Mouse (Mus musculus): Measurements from ENCODE around the gene Ankdd1a. TPM values are rescaled to one million over a fixed set of nuclear protein-coding genes. Genes with fewer than 3 reads are reported as not detected.

Ankdd1a gene
- polyA plus RNA-seq, 1 experiment from 2014 or later = 0.19 TPM

- no peak overlapping the region for H3K9ac ChIP-seq (ENCODE audit: low read length)
- H3K36me3 ChIP-seq (ENCODE audit: control insufficient read depth, insufficient read depth, low read length) = peaks cover 13% of the 10 kb centered on the region; the same call in 1 of the 2 replicates
- H3K9me3 ChIP-seq (replicated peaks; ENCODE audit: control insufficient read depth, low read length) = no peaks in the 10 kb centered on the region
- no peak overlapping the region for H3K4me2 ChIP-seq (ENCODE audit: low read depth, low read length)
- H3K27me3 ChIP-seq (ENCODE audit: control insufficient read depth, insufficient read depth, low read length) = no peaks in the 10 kb centered on the region
- no peak overlapping the region for H3K4me3 ChIP-seq (replicated peaks; ENCODE audit: low read length)
- no peak for ATAC-seq (ENCODE audit: insufficient read depth, low FRiP score)
- H3K27ac ChIP-seq (ENCODE audit: low read length) = peak overlapping the region; percentile 83; the same call in 1 of the 2 replicates
- 92% methylated on average over 8 of the region's 8 CpGs for WGBS
- H3K4me1 ChIP-seq (ENCODE audit: control insufficient read depth, insufficient read depth, low read length) = peaks cover 24% of the 10 kb centered on the region
Measured at GRCm38 (mm10) chr9:65556349-65556748, 36.4 kb upstream of the Ankdd1a start.

- Histone ChIP-seq H3K36me3 (ENCODE audit: control insufficient read depth, insufficient read depth, low read length) (peaks cover 13% of the 10 kb centered on the region; the same call in 1 of the 2 replicates), H3K9ac (ENCODE audit: low read length) (peak overlapping the region; percentile 24; the same call in 1 of the 2 replicates), H3K4me3 (replicated peaks; ENCODE audit: low read length) (no peak overlapping the region), H3K4me2 (ENCODE audit: low read depth, low read length) (no peak overlapping the region), H3K9me3 (replicated peaks; ENCODE audit: control insufficient read depth, low read length) (no peaks in the 10 kb centered on the region), H3K27me3 (ENCODE audit: control insufficient read depth, insufficient read depth, low read length) (no peaks in the 10 kb centered on the region), H3K4me1 (ENCODE audit: control insufficient read depth, insufficient read depth, low read length) (peaks cover 30% of the 10 kb centered on the region), H3K27ac (ENCODE audit: low read length) (peak overlapping the region; percentile 83)
- ATAC-seq (ENCODE audit: insufficient read depth, low FRiP score) = no peak
- 65% methylated on average over 4 of the region's 4 CpGs for WGBS
Measured at GRCm38 (mm10) chr9:65555621-65556020, 35.6 kb upstream of the Ankdd1a start.

- H3K36me3 ChIP-seq (ENCODE audit: control insufficient read depth, insufficient read depth, low read length) = peaks cover 13% of the 10 kb centered on the region; the same call in 1 of the 2 replicates
- peak overlapping the region; percentile 29 for H3K4me2 ChIP-seq (ENCODE audit: low read depth, low read length)
- H3K27me3 ChIP-seq (ENCODE audit: control insufficient read depth, insufficient read depth, low read length) = no peaks in the 10 kb centered on the region
- peak overlapping the region; percentile 51 for H3K9ac ChIP-seq (ENCODE audit: low read length)
- peak; percentile 79 for ATAC-seq (ENCODE audit: insufficient read depth, low FRiP score)
- no peak overlapping the region for H3K4me3 ChIP-seq (replicated peaks; ENCODE audit: low read length)
- 2% methylated on average over 5 of the region's 5 CpGs for WGBS
- peak overlapping the region; percentile 83 for H3K27ac ChIP-seq (ENCODE audit: low read length)
- H3K9me3 ChIP-seq (replicated peaks; ENCODE audit: control insufficient read depth, low read length) = no peaks in the 10 kb centered on the region
- peaks cover 36% of the 10 kb centered on the region for H3K4me1 ChIP-seq (ENCODE audit: control insufficient read depth, insufficient read depth, low read length)
Measured at GRCm38 (mm10) chr9:65555001-65555405, 35.0 kb upstream of the Ankdd1a start.

GRCm38 (mm10) chr9:65552711-65553110 is 32.7 kb upstream of the Ankdd1a start:
- Histone ChIP-seq H3K4me1 (ENCODE audit: control insufficient read depth, insufficient read depth, low read length) (peaks cover 38% of the 10 kb centered on the region), H3K36me3 (ENCODE audit: control insufficient read depth, insufficient read depth, low read length) (peaks cover 6% of the 10 kb centered on the region; the same call in 1 of the 2 replicates)
- no peak for ATAC-seq (ENCODE audit: insufficient read depth, low FRiP score)

GRCm38 (mm10) chr9:65552141-65552540 is 32.1 kb upstream of the Ankdd1a start:
- peaks cover 6% of the 10 kb centered on the region; the same call in 1 of the 2 replicates for H3K36me3 ChIP-seq (ENCODE audit: control insufficient read depth, insufficient read depth, low read length)
- WGBS = 84% methylated on average over 5 of the region's 5 CpGs
- no peak overlapping the region for H3K4me2 ChIP-seq (ENCODE audit: low read depth, low read length)
- no peaks in the 10 kb centered on the region for H3K27me3 ChIP-seq (ENCODE audit: control insufficient read depth, insufficient read depth, low read length)
- H3K4me3 ChIP-seq (replicated peaks; ENCODE audit: low read length) = no peak overlapping the region
- H3K4me1 ChIP-seq (ENCODE audit: control insufficient read depth, insufficient read depth, low read length) = peaks cover 39% of the 10 kb centered on the region
- H3K27ac ChIP-seq (ENCODE audit: low read length) = peak overlapping the region; percentile 98
- no peaks in the 10 kb centered on the region for H3K9me3 ChIP-seq (replicated peaks; ENCODE audit: control insufficient read depth, low read length)
- H3K9ac ChIP-seq (ENCODE audit: low read length) = no peak overlapping the region
- no peak for ATAC-seq (ENCODE audit: insufficient read depth, low FRiP score)

More at GRCm38 (mm10) chr9:65552711-65553110, 32.7 kb upstream of the Ankdd1a start:
- no peak overlapping the region for H3K9ac ChIP-seq (ENCODE audit: low read length)
- no peaks in the 10 kb centered on the region for H3K27me3 ChIP-seq (ENCODE audit: control insufficient read depth, insufficient read depth, low read length)
- H3K9me3 ChIP-seq (replicated peaks; ENCODE audit: control insufficient read depth, low read length) = no peaks in the 10 kb centered on the region
- no peak overlapping the region for H3K27ac ChIP-seq (ENCODE audit: low read length)
- H3K4me3 ChIP-seq (replicated peaks; ENCODE audit: low read length) = no peak overlapping the region
- H3K4me2 ChIP-seq (ENCODE audit: low read depth, low read length) = no peak overlapping the region
- WGBS = 93% methylated on average over 2 of the region's 2 CpGs

- peak; percentile 89 for ATAC-seq (ENCODE audit: insufficient read depth, low FRiP score)
- H3K27ac ChIP-seq (ENCODE audit: low read length) = peak overlapping the region; percentile 98
- H3K4me3 ChIP-seq (replicated peaks; ENCODE audit: low read length) = no peak overlapping the region
- peak overlapping the region; percentile 18 for H3K9ac ChIP-seq (ENCODE audit: low read length)
- 14% methylated on average over 5 of the region's 5 CpGs for WGBS
- no peak overlapping the region for H3K4me2 ChIP-seq (ENCODE audit: low read depth, low read length)
- H3K9me3 ChIP-seq (replicated peaks; ENCODE audit: control insufficient read depth, low read length) = no peaks in the 10 kb centered on the region
- no peaks in the 10 kb centered on the region for H3K27me3 ChIP-seq (ENCODE audit: control insufficient read depth, insufficient read depth, low read length)
- H3K36me3 ChIP-seq (ENCODE audit: control insufficient read depth, insufficient read depth, low read length) = peaks cover 2% of the 10 kb centered on the region; the same call in 1 of the 2 replicates
- peaks cover 47% of the 10 kb centered on the region for H3K4me1 ChIP-seq (ENCODE audit: control insufficient read depth, insufficient read depth, low read length)
Measured at GRCm38 (mm10) chr9:65551035-65551434, 31.0 kb upstream of the Ankdd1a start.

- H3K4me2 ChIP-seq (ENCODE audit: low read depth, low read length) = no peak overlapping the region
Measured at GRCm38 (mm10) chr9:65550079-65550831, 30.3 kb upstream of the Ankdd1a start.

GRCm38 (mm10) chr9:65549643-65550042 is 29.6 kb upstream of the Ankdd1a start:
- Histone ChIP-seq H3K36me3 (ENCODE audit: control insufficient read depth, insufficient read depth, low read length) (no peaks in the 10 kb centered on the region), H3K4me3 (replicated peaks; ENCODE audit: low read length) (no peak overlapping the region), H3K27me3 (ENCODE audit: control insufficient read depth, insufficient read depth, low read length) (no peaks in the 10 kb centered on the region), H3K4me1 (ENCODE audit: control insufficient read depth, insufficient read depth, low read length) (peaks cover 34% of the 10 kb centered on the region), H3K9me3 (replicated peaks; ENCODE audit: control insufficient read depth, low read length) (no peaks in the 10 kb centered on the region), H3K9ac (ENCODE audit: low read length) (no peak overlapping the region), H3K4me2 (ENCODE audit: low read depth, low read length) (no peak overlapping the region), H3K27ac (ENCODE audit: low read length) (0 out of 2 replicates have a peak overlapping the region, but pooled peaks have one; percentile 98)
- 83% methylated on average over 5 of the region's 5 CpGs for WGBS
- no peak for ATAC-seq (ENCODE audit: insufficient read depth, low FRiP score)

More at GRCm38 (mm10) chr9:65550079-65550831, 30.3 kb upstream of the Ankdd1a start:
- Histone ChIP-seq H3K27ac (ENCODE audit: low read length) (peak overlapping the region; percentile 98), H3K4me1 (ENCODE audit: control insufficient read depth, insufficient read depth, low read length) (peaks cover 39% of the 10 kb centered on the region), H3K4me3 (replicated peaks; ENCODE audit: low read length) (no peak overlapping the region), H3K36me3 (ENCODE audit: control insufficient read depth, insufficient read depth, low read length) (no peaks in the 10 kb centered on the region), H3K9ac (ENCODE audit: low read length) (peak overlapping the region; percentile 18), H3K9me3 (replicated peaks; ENCODE audit: control insufficient read depth, low read length) (no peaks in the 10 kb centered on the region), H3K27me3 (ENCODE audit: control insufficient read depth, insufficient read depth, low read length) (no peaks in the 10 kb centered on the region)
- ATAC-seq (ENCODE audit: insufficient read depth, low FRiP score) = no peak
- 20% methylated on average over 7 of the region's 7 CpGs for WGBS

- no peak overlapping the region for H3K4me3 ChIP-seq (replicated peaks; ENCODE audit: low read length)
Measured at GRCm38 (mm10) chr9:65549139-65549538, 29.1 kb upstream of the Ankdd1a start.

More at GRCm38 (mm10) chr9:65549139-65549538, 29.1 kb upstream of the Ankdd1a start:
- no peak overlapping the region for H3K4me2 ChIP-seq (ENCODE audit: low read depth, low read length)
- H3K9ac ChIP-seq (ENCODE audit: low read length) = no peak overlapping the region
- no peaks in the 10 kb centered on the region for H3K36me3 ChIP-seq (ENCODE audit: control insufficient read depth, insufficient read depth, low read length)
- H3K9me3 ChIP-seq (replicated peaks; ENCODE audit: control insufficient read depth, low read length) = no peaks in the 10 kb centered on the region
- no peak for ATAC-seq (ENCODE audit: insufficient read depth, low FRiP score)
- H3K27ac ChIP-seq (ENCODE audit: low read length) = 0 out of 2 replicates have a peak overlapping the region, but pooled peaks have one; percentile 98
- WGBS = 81% methylated on average over 3 of the region's 3 CpGs
- no peaks in the 10 kb centered on the region for H3K27me3 ChIP-seq (ENCODE audit: control insufficient read depth, insufficient read depth, low read length)
- peaks cover 31% of the 10 kb centered on the region for H3K4me1 ChIP-seq (ENCODE audit: control insufficient read depth, insufficient read depth, low read length)
